Mouse (Mus musculus): ENCODE data around the gene Cldn11.

- TF ChIP-seq CTCF (IDR thresholded peaks at IDR 0.05; ENCODE audit: low read depth) (no peak), EP300 (IDR thresholded peaks at IDR 0.05; ENCODE audit: low read depth) (no peak)
Measured at GRCm38 (mm10) chr3:31212205-31213038, 62.7 kb downstream of the Cldn11 start.

Data from liver, postnatal 0 days (tissue).